Mouse (Mus musculus) MEL (cell line): ENCODE results near the gene Acox3. TPM values are rescaled to one million over a fixed set of nuclear protein-coding genes. Genes with fewer than 3 reads are reported as not detected.

Source experiments
- DNase-seq: peaks from one replicate; pipeline ENCODE4 v3.0.0; 2011; ENCODE audit warnings: low read depth, low spot score
- H3K27ac ChIP-seq: 2 replicates; pipeline ENCODE4 v1.5.1; 2012; ENCODE audit warnings: low read depth, mild to moderate bottlenecking, control low read depth, low read length, moderate library complexity; ENCODE audit not compliant: control insufficient read depth
- H3K27me3 ChIP-seq, 2 experiments: fragments of 150-350 bp in 1 of 2; sonication (generic) in 1 of 2; 2 replicates each; pipeline ENCODE4 v1.6.1; 2012; ENCODE audit warnings: low read length in 2 of 2, mild to moderate bottlenecking in 2 of 2, improper control_type of control experiment in 1 of 2, moderate library complexity in 1 of 2; ENCODE audit not compliant: insufficient read depth in 2 of 2, control insufficient read depth in 1 of 2
- H3K36me3 ChIP-seq, 2 experiments: 2 replicates each; pipeline ENCODE4 v1.6.1; 2012 to 2014; ENCODE audit warnings: low read length in 2 of 2, improper control_type of control experiment in 1 of 2, inconsistent platforms in 1 of 2, mild to moderate bottlenecking in 1 of 2; ENCODE audit not compliant: insufficient read depth in 2 of 2, control insufficient read depth in 1 of 2
- H3K4me1 ChIP-seq, 2 experiments: fragments of 150-350 bp in 1 of 2; sonication (generic) in 1 of 2; 2 replicates each; pipeline ENCODE4 v1.6.1; 2012; ENCODE audit warnings: low read length in 2 of 2, improper control_type of control experiment in 1 of 2, mild to moderate bottlenecking in 1 of 2; ENCODE audit not compliant: insufficient read depth in 2 of 2, control insufficient read depth in 1 of 2
- H3K4me3 ChIP-seq, 2 experiments: fragments of 150-350 bp in 1 of 2; sonication (generic) in 1 of 2; 2 replicates each; pipeline ENCODE4 v1.5.1; 2012; ENCODE audit warnings: low read depth in 2 of 2, low read length in 2 of 2, mild to moderate bottlenecking in 2 of 2, moderate library complexity in 2 of 2, control low read depth in 1 of 2, improper control_type of control experiment in 1 of 2; ENCODE audit not compliant: control insufficient read depth in 1 of 2, insufficient read depth in 1 of 2
- H3K79me2 ChIP-seq: 2 replicates; pipeline ENCODE4 v1.6.1; 2012; ENCODE audit warnings: mild to moderate bottlenecking, low read length, moderate library complexity; ENCODE audit not compliant: control insufficient read depth, poor library complexity, insufficient read depth
- H3K9ac ChIP-seq: 2 replicates; pipeline ENCODE4 v1.6.1; 2012; ENCODE audit warnings: low read depth, mild to moderate bottlenecking, control low read depth, low read length, moderate library complexity; ENCODE audit not compliant: control insufficient read depth, poor library complexity, severe bottlenecking
- H3K9me3 ChIP-seq: fragments of 150-350 bp; sonication (generic); replicated peaks from 2 replicates; pipeline ENCODE4 v1.6.1; 2012; ENCODE audit warnings: mild to moderate bottlenecking, low read length, improper control_type of control experiment, moderate library complexity; ENCODE audit not compliant: insufficient read depth
- E2F4 ChIP-seq: IDR thresholded peaks from 2 replicates; pipeline ENCODE4 v1.6.1; 2011; ENCODE audit warnings: low read depth, low read length, improper control_type of control experiment, borderline replicate concordance
- ELF1 ChIP-seq: IDR thresholded peaks from 2 replicates; pipeline ENCODE4 v1.6.1; 2014; ENCODE audit warnings: low read depth, mild to moderate bottlenecking, inconsistent platforms, low read length, improper control_type of control experiment, moderate library complexity
- EP300 ChIP-seq, 2 experiments: IDR thresholded peaks; 2 replicates each; pipeline ENCODE4 v1.6.1; 2011; ENCODE audit warnings: improper control_type of control experiment in 2 of 2, low read length in 2 of 2, low read depth in 1 of 2, mild to moderate bottlenecking in 1 of 2
- ETS1 ChIP-seq: IDR thresholded peaks from 2 replicates; pipeline ENCODE4 v1.6.1; 2012; ENCODE audit warnings: low read depth, mild to moderate bottlenecking, inconsistent platforms, low read length, improper control_type of control experiment, moderate library complexity
- KAT2A ChIP-seq: conservative IDR thresholded peaks from 2 replicates; pipeline ENCODE4 v1.6.1; 2012; ENCODE audit warnings: low read depth, low read length, improper control_type of control experiment, inconsistent platforms
- MAFK ChIP-seq: IDR thresholded peaks from 2 replicates; pipeline ENCODE4 v1.6.1; 2011; ENCODE audit warnings: low read depth, mild to moderate bottlenecking, low read length, improper control_type of control experiment, borderline replicate concordance
- MXI1 ChIP-seq: IDR thresholded peaks from 2 replicates; pipeline ENCODE4 v1.6.1; 2011; ENCODE audit warnings: mild to moderate bottlenecking, low read depth, low read length, improper control_type of control experiment
- NELFE ChIP-seq: IDR thresholded peaks from 2 replicates; pipeline ENCODE4 v1.6.1; 2011; ENCODE audit warnings: low read depth, low read length, improper control_type of control experiment
- NRF1 ChIP-seq: IDR thresholded peaks from 2 replicates; pipeline ENCODE4 v1.6.1; 2014; ENCODE audit warnings: low read depth, mild to moderate bottlenecking, inconsistent platforms, low read length, improper control_type of control experiment, moderate library complexity; ENCODE audit not compliant: poor library complexity, insufficient read depth, severe bottlenecking
- POLR2A ChIP-seq, 2 experiments: IDR thresholded peaks; 2 replicates each; pipeline ENCODE4 v1.6.1; 2011 to 2012; ENCODE audit warnings: low read length in 2 of 2, mild to moderate bottlenecking in 2 of 2, control low read depth in 1 of 2, improper control_type of control experiment in 1 of 2, low read depth in 1 of 2, moderate library complexity in 1 of 2; ENCODE audit not compliant: control insufficient read depth in 1 of 2, insufficient read depth in 1 of 2, poor library complexity in 1 of 2
- POLR2AphosphoS2 ChIP-seq: IDR thresholded peaks from 2 replicates; pipeline ENCODE4 v1.6.1; 2011; ENCODE audit warnings: low read length, improper control_type of control experiment
- POLR2AphosphoS5 ChIP-seq: IDR thresholded peaks from 2 replicates; pipeline ENCODE4 v1.6.1; 2012; ENCODE audit warnings: low read depth, borderline replicate concordance, mild to moderate bottlenecking, inconsistent platforms, low read length, moderate library complexity, mixed read lengths
- SMC3 ChIP-seq: IDR thresholded peaks from 2 replicates; pipeline ENCODE4 v1.6.1; 2011; ENCODE audit warnings: low read depth, low read length, improper control_type of control experiment
- TAL1 ChIP-seq: IDR thresholded peaks from 2 replicates; pipeline ENCODE4 v1.6.1; 2012; ENCODE audit warnings: mild to moderate bottlenecking, inconsistent platforms, low read length, moderate library complexity, mixed read lengths
- TCF12 ChIP-seq: IDR thresholded peaks from 2 replicates; pipeline ENCODE4 v1.6.1; 2014; ENCODE audit warnings: low read depth, mild to moderate bottlenecking, inconsistent platforms, low read length, improper control_type of control experiment, moderate library complexity
- USF2 ChIP-seq, 2 experiments: IDR thresholded peaks; 2 replicates each; pipeline ENCODE4 v1.6.1; 2011 to 2012; ENCODE audit warnings: improper control_type of control experiment in 2 of 2, low read length in 2 of 2, borderline replicate concordance in 1 of 2, inconsistent platforms in 1 of 2, low read depth in 1 of 2, mild to moderate bottlenecking in 1 of 2; ENCODE audit not compliant: insufficient read depth in 1 of 2
- ZC3H11A ChIP-seq: IDR thresholded peaks from 2 replicates; pipeline ENCODE4 v1.6.1; 2012; ENCODE audit warnings: low read depth, mild to moderate bottlenecking, inconsistent platforms, low read length, improper control_type of control experiment
- ZKSCAN1 ChIP-seq: IDR thresholded peaks from 2 replicates; pipeline ENCODE4 v1.6.1; 2012; ENCODE audit warnings: low read depth, mild to moderate bottlenecking, inconsistent platforms, low read length, improper control_type of control experiment, moderate library complexity
- polyA plus RNA-seq, 2 experiments: library from polyadenylated mRNA; stranded (reverse) in 1 of 2; unstranded in 1 of 2; fragments of >175 nt in 1 of 2; fragments of >200 nt in 1 of 2; gene quantifications; 2 replicates each; pipeline versions ENCODE4 v1.2.1 to v1.2.4; 2012; ENCODE audit warnings: low replicate concordance in 2 of 2, low read depth in 1 of 2; ENCODE audit not compliant: insufficient read length in 2 of 2, insufficient read depth in 1 of 2, missing spikeins in 1 of 2
- total RNA-seq: library from RNA; depleted of rRNA; stranded (reverse); fragments of 300-350 nt; gene quantifications from 2 replicates; pipeline ENCODE4 v1.2.3, GENCODE M21; 2012

Gene Acox3
- total and polyA plus RNA-seq, 3 experiments = 6.5 to 11.4 TPM; not detected in 1

GRCm38 (mm10) chr5:35626408-35626807 is 43.6 kb downstream of the Acox3 start:
- DNase-seq = no peak
- no peaks in the 10 kb centered on the region for H3K9me3 ChIP-seq
- H3K79me2 ChIP-seq = no peaks in the 10 kb centered on the region
- no peaks in the 10 kb centered on the region for H3K4me1 ChIP-seq
- no peak overlapping the region for H3K27ac ChIP-seq
- TF ChIP-seq MXI1 = no peak
- H3K36me3 ChIP-seq = no peaks in the 10 kb centered on the region
- no peaks in the 10 kb centered on the region for H3K27me3 ChIP-seq
- no peak overlapping the region for H3K9ac ChIP-seq
- H3K4me3 ChIP-seq = no peak overlapping the region

DNA sequence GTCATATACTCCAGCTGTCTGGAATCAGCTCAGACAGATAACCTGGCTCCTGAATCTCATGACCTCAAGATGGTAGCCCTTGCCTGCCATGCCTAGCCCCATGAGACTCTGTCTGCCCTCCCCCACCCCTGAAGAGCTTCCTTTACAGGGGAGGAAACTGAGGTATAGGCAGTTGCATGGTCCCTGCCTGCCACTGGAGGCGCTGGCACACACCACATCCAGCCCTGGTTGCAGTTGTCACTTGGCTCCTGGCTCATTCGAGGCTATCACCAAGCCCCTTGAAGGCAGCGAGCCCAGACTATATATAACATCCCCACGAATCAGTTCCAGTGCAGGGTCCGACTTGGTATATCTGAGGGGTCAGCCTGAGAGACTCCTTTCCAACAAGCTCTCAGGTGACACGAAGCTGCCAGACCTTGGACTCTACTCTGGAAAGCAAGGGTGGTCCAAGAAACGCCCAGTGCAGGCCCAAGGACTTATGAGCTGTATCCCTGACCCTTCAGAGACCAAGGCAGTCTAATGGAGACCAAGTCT is 44.5 kb downstream of the Acox3 start:
- no peaks in the 10 kb centered on the region for H3K36me3 ChIP-seq
- H3K27ac ChIP-seq = no peak overlapping the region
- TF ChIP-seq POLR2AphosphoS5 (no peak), MAFK (no peak), ZKSCAN1 (no peak), USF2 (IDR thresholded peaks at IDR 0.05; ENCODE audit: borderline replicate concordance in 1 of 2, insufficient read depth in 1 of 2, low read depth in 1 of 2, low read length in 2 of 2) (no peak), ZC3H11A (no peak), POLR2A (IDR thresholded peaks at IDR 0.05; ENCODE audit: control insufficient read depth in 1 of 2, insufficient read depth in 1 of 2, low read depth in 1 of 2, low read length in 2 of 2, poor library complexity in 1 of 2) (no peak), TCF12 (no peak), SMC3 (no peak), POLR2AphosphoS2 (no peak), EP300 (IDR thresholded peaks at IDR 0.05; ENCODE audit: low read depth in 1 of 2, low read length in 2 of 2) (no peak), ETS1 (no peak), MXI1 (no peak), NELFE (no peak), TAL1 (no peak), KAT2A (no peak), ELF1 (no peak), E2F4 (no peak), NRF1 (no peak)
- TF ChIP-seq, all 39 proteins: peak for 0
- Histone ChIP-seq H3K9me3 (no peaks in the 10 kb centered on the region), H3K27me3 (no peaks in the 10 kb centered on the region), H3K79me2 (no peaks in the 10 kb centered on the region), H3K4me3 (no peak overlapping the region), H3K4me1 (no peaks in the 10 kb centered on the region), H3K9ac (no peak overlapping the region)
- no peak for DNase-seq
